Mouse (Mus musculus) kidney, embryonic 16.5 days (tissue): ENCODE measurements around the gene Tmem235. TPM values are rescaled to one million over a fixed set of nuclear protein-coding genes. Genes with fewer than 3 reads are reported as not detected.

Experiments
- ATAC-seq: fragments of 200-750 bp; cut with Nextera tagmentation; 2 replicates; pipeline ENCODE4 v1.8.0; 2017; ENCODE audit warnings: moderate TSS enrichment; ENCODE audit not compliant: low FRiP score, low TSS enrichment
- H3K27ac ChIP-seq: fragments of 300-500 bp; sonication (generic); 2 replicates; pipeline ENCODE4 v1.5.1; 2014; ENCODE audit warnings: low read length
- H3K27me3 ChIP-seq: fragments of 300-500 bp; sonication (generic); 2 replicates; pipeline ENCODE4 v1.6.1; 2014; ENCODE audit warnings: low read length, control low read depth, mixed read lengths; ENCODE audit not compliant: insufficient read depth
- H3K36me3 ChIP-seq: fragments of 300-500 bp; sonication (generic); 2 replicates; pipeline ENCODE4 v1.6.1; 2014; ENCODE audit warnings: low read length, control low read depth, mixed read lengths; ENCODE audit not compliant: insufficient read depth
- H3K4me1 ChIP-seq: fragments of 300-500 bp; sonication (generic); 2 replicates; pipeline ENCODE4 v1.6.1; 2014; ENCODE audit warnings: low read length, control low read depth, mixed read lengths; ENCODE audit not compliant: insufficient read depth
- H3K4me2 ChIP-seq: fragments of 300-500 bp; sonication (generic); replicated peaks from 2 replicates; pipeline ENCODE4 v1.6.1; 2014; ENCODE audit warnings: low read depth, low read length
- H3K4me3 ChIP-seq: fragments of 300-500 bp; sonication (generic); 2 replicates; pipeline ENCODE4 v1.5.1; 2014; ENCODE audit warnings: mild to moderate bottlenecking, low read length
- H3K9ac ChIP-seq: fragments of 300-500 bp; sonication (generic); replicated peaks from 2 replicates; pipeline ENCODE4 v1.6.1; 2014; ENCODE audit warnings: low read length
- H3K9me3 ChIP-seq: fragments of 300-500 bp; sonication (generic); 2 replicates; pipeline ENCODE4 v1.6.1; 2016; ENCODE audit warnings: low read length, control low read depth
- WGBS: fragments of 180-500 bp; shearing (Covaris S2); extraction: QIAGEN DNeasy Blood & Tissue Kit; methylation state at CpG from one replicate; pipeline ENCODE4 v1.1.7; 2014; 5-methylcytosine and 5-hydroxymethylcytosine counted together
- polyA plus RNA-seq: library from polyadenylated mRNA; unstranded; fragments of >200 nt; fragmentation: Nextera tagmentation; extraction: Ambion mirVana; gene quantifications from 2 replicates; pipeline ENCODE4 v1.2.1, GENCODE M21; 2015

Tmem235 gene
- polyA plus RNA-seq, 1 experiment from 2014 or later, result not detected

- Histone ChIP-seq H3K9me3 (no peaks in the 10 kb centered on the region), H3K9ac (peak overlapping the region; percentile 84), H3K36me3 (peaks cover 23% of the 10 kb centered on the region), H3K4me3 (peak overlapping the region; percentile 70), H3K4me1 (peaks cover 58% of the 10 kb centered on the region), H3K27me3 (no peaks in the 10 kb centered on the region), H3K4me2 (peak overlapping the region; percentile 87), H3K27ac (peak overlapping the region; percentile 92)
- 15% methylated on average over 23 of the region's 23 CpGs for WGBS
- peak; percentile 86 for ATAC-seq
These were observed 36.2 kb upstream of the Tmem235 start for GRCm38 (mm10) chr11:117824060-117824969.

GRCm38 (mm10) chr11:117825333-117826101, 35.0 kb upstream of the Tmem235 start, which contains the start of the genes Afmid and Tk1:
Afmid (plus strand) TSS chr11:117825924.
Tk1 (minus strand) TSS chr11:117826092.
- H3K4me1 ChIP-seq, result peaks cover 70% of the 10 kb centered on the region
- 0% methylated on average over 33 of the region's 34 CpGs for WGBS
- H3K9ac ChIP-seq, result peak within 1 kb of the TSS; percentile 84
- H3K9me3 ChIP-seq, result no peaks in the 10 kb centered on the region
- peak within 1 kb of the TSS; percentile 87 for H3K4me2 ChIP-seq
- ATAC-seq, result peak; percentile 53
- H3K36me3 ChIP-seq, result peaks cover 13% of the 10 kb centered on the region
- H3K27me3 ChIP-seq, result no peaks in the 10 kb centered on the region
- peak within 1 kb of the TSS; percentile 70 for H3K4me3 ChIP-seq
- peak within 1 kb of the TSS; percentile 92 for H3K27ac ChIP-seq

DNA sequence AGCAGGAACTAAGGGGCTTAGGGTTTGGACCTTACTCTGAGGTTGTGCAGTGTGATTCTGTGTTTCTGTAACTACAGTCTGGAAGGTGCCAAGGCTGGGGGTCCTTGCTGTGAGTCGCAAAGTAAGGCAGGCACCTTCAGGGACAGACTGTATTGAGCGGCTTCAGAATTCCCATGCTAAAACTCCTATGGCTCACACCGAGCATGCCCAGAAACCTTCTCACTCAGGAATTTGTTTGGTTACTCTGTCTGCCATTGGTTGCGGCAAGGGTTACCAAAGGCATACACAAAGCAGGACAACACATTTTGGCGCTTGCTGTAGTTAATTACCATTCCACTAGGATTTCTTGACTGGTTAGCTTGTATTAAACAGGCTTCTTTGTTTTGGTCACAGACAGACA, 34.4 kb upstream of the Tmem235 start:
- peaks cover 8% of the 10 kb centered on the region; the same call in 1 of the 2 replicates for H3K36me3 ChIP-seq
- no peaks in the 10 kb centered on the region for H3K9me3 ChIP-seq
- peaks cover 72% of the 10 kb centered on the region for H3K4me1 ChIP-seq
- H3K27me3 ChIP-seq, result no peaks in the 10 kb centered on the region
- peak overlapping the region; percentile 70 for H3K4me3 ChIP-seq
- H3K4me2 ChIP-seq, result peak overlapping the region; percentile 87
- H3K27ac ChIP-seq, result peak overlapping the region; percentile 92
- H3K9ac ChIP-seq, result peak overlapping the region; percentile 84
- WGBS, result 8% methylated on average over 5 of the region's 5 CpGs
- ATAC-seq, result no peak; the same call in 1 of the 2 replicates

GRCm38 (mm10) chr11:117826916-117827315, 33.6 kb upstream of the Tmem235 start:
- H3K4me2 ChIP-seq, result no peak overlapping the region; the same call in 1 of the 2 replicates
- ATAC-seq, result no peak
- H3K27me3 ChIP-seq, result no peaks in the 10 kb centered on the region
- no peak overlapping the region; the same call in 1 of the 2 replicates for H3K27ac ChIP-seq
- peaks cover 5% of the 10 kb centered on the region; the same call in 1 of the 2 replicates for H3K36me3 ChIP-seq
- H3K4me3 ChIP-seq, result no peak overlapping the region
- 58% methylated on average over 8 of the region's 8 CpGs for WGBS
- H3K9ac ChIP-seq, result peak overlapping the region; percentile 84
- peaks cover 72% of the 10 kb centered on the region for H3K4me1 ChIP-seq
- no peaks in the 10 kb centered on the region for H3K9me3 ChIP-seq

DNA sequence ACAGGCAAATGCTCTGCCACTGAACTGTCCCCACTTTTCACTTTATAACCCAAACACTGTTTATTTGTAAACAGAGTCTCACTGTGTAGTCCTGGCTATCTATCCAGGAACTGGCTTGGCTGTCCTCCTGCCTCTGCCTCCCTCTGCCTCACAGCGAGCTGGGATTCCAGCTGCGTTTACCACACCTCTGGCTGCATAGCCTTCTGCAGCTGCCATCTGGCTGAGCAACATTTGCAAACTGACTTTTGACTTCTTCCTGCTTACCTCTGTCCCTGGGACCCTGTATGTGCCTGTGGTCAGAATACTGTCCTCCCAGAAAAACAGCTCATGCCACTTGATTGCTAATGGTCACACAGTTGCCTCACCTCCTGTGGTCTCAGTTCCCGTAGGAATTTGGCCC, 33.2 kb upstream of the Tmem235 start:
- Histone ChIP-seq H3K4me2 (no peak overlapping the region), H3K9me3 (no peaks in the 10 kb centered on the region), H3K27me3 (no peaks in the 10 kb centered on the region), H3K27ac (no peak overlapping the region), H3K4me3 (no peak overlapping the region), H3K9ac (no peak overlapping the region), H3K36me3 (peaks cover 5% of the 10 kb centered on the region; the same call in 1 of the 2 replicates), H3K4me1 (peaks cover 77% of the 10 kb centered on the region)
- ATAC-seq, result no peak
- 63% methylated on average over 3 of the region's 3 CpGs for WGBS

GRCm38 (mm10) chr11:117828149-117828887, 32.2 kb upstream of the Tmem235 start:
- ATAC-seq, result no peak
- peak overlapping the region; percentile 81 for H3K27ac ChIP-seq
- WGBS, result 73% methylated on average over 18 of the region's 18 CpGs
- no peak overlapping the region for H3K9ac ChIP-seq
- H3K4me1 ChIP-seq, result peaks cover 67% of the 10 kb centered on the region
- H3K4me2 ChIP-seq, result no peak overlapping the region
- no peak overlapping the region for H3K4me3 ChIP-seq
- H3K9me3 ChIP-seq, result no peaks in the 10 kb centered on the region
- no peaks in the 10 kb centered on the region for H3K27me3 ChIP-seq
- H3K36me3 ChIP-seq, result peaks cover under 1% of the 10 kb centered on the region; the same call in 1 of the 2 replicates

DNA sequence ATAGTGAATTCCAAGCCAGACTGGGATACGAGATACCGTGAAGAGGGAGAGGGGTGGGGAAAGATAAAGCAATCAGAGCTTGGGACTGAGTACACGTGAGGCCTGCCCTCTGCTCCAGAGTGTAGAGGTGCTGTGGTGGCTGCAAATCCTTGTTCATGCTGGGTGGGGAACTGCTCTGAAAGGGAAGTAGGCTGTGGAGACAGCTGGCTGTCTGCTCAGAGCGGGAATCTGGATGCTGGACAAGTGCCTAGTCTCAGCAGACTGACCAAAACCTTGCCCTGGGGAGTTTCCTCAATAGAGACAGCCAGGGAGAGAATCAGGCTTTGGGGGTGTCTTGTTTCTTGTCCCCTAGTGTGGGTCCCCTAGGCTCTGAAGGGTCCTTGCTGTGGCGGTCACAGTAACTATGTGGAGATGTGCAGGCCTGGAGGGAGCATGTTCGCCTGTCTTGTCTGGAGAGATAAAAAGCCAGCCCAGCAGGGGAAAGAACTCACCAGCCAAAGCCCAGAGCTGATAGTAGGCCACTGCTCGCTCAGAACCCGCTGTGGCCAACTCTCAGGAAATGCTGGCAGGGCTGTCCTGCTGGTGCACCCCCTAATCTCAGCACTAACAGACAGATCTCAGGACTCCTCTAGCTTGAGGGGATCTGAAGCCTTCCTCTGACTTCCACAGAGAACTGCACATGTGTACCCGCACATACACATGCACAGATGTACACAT, 31.5 kb upstream of the Tmem235 start:
- no peak overlapping the region for H3K4me2 ChIP-seq
- no peaks in the 10 kb centered on the region for H3K27me3 ChIP-seq
- no peak for ATAC-seq
- H3K4me3 ChIP-seq, result no peak overlapping the region
- no peak overlapping the region for H3K9ac ChIP-seq
- no peaks in the 10 kb centered on the region for H3K9me3 ChIP-seq
- H3K36me3 ChIP-seq, result no peaks in the 10 kb centered on the region
- 50% methylated on average over 9 of the region's 9 CpGs for WGBS
- H3K4me1 ChIP-seq, result peaks cover 61% of the 10 kb centered on the region
- H3K27ac ChIP-seq, result peak overlapping the region; percentile 81

GRCm38 (mm10) chr11:117829671-117830215, 30.8 kb upstream of the Tmem235 start:
- Histone ChIP-seq H3K27ac (peak overlapping the region; percentile 81), H3K4me2 (no peak overlapping the region), H3K9me3 (no peaks in the 10 kb centered on the region), H3K4me1 (peaks cover 57% of the 10 kb centered on the region), H3K4me3 (no peak overlapping the region), H3K36me3 (no peaks in the 10 kb centered on the region), H3K27me3 (no peaks in the 10 kb centered on the region), H3K9ac (no peak overlapping the region)
- WGBS, result 22% methylated on average over 2 of the region's 2 CpGs
- no peak for ATAC-seq
